ENCODE assay signal across 8 mouse cellular contexts in the genomic region with DNA sequence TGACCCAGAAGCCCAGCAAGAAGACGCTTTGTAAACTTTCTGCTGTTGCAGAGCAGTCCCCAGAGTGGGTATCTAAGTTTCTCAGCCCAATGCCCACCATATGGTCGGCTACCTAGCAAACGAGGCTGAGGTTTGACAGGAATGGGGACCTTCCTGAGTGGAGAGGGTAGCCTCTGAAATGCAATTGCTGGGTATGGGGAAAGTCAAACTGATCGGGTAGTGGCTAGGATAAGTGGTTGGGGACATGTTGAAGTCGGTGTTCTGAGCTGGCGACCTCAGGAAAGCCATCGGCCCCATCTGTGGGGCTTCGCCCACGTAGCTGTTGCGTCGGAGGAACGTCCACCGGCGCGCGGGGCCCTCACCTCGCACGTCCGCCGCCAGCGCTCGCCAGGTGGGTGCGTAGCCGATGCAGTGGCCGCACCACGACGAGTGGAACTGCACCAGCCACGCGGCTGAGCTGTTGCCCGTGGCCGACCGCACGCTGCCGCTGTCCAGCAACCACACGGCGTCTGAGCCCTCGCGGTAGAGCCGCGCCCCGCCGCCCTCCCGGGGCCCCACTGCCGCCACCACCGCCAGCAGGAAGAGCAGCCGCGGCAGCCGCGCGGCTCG. TPM values are rescaled to one million over a fixed set of nuclear protein-coding genes. Genes with fewer than 3 reads are reported as not detected.
DNase-seq lines count a peak whose midpoint lies in the region; ATAC-seq lines count a peak whose summit lies in the region.

No protein-coding gene starts in this region.

- ATAC-seq in heart, embryonic 11.5 days (replicated peaks; ENCODE audit: insufficient number of reproducible peaks, low FRiP score, low TSS enrichment), result 0 out of 2 replicates have a peak, but pooled peaks have one; percentile 27
- ATAC-seq in CD4-positive, CD25-positive, alpha-beta regulatory T cell, adult 4 months, result peak; percentile 47
- no peak; the same call in 1 of the 2 replicates for ATAC-seq in embryonic facial prominence, embryonic 12.5 days (ENCODE audit: insufficient number of reproducible peaks, insufficient read depth, low FRiP score, low TSS enrichment)
- peak; percentile 18 for ATAC-seq in inflammation-experienced regulatory T-cells, adult 6 months
- peak; percentile 79 for ATAC-seq in midbrain, embryonic 13.5 days

- DNase-seq in heart, adult 11 months, result no peak
- no peak for DNase-seq in thymus, postnatal 25 days
- DNase-seq in layer of hippocampus, adult 18-20 months (ENCODE audit: low spot score in 2 of 2), result no peak

- H3K9ac ChIP-seq in heart, embryonic 11.5 days (ENCODE audit: low read depth, low read length), result peak overlapping the region; percentile 92
- peak overlapping the region; percentile 81 for H3K9ac ChIP-seq in embryonic facial prominence, embryonic 12.5 days
- H3K9ac ChIP-seq in midbrain, embryonic 13.5 days (replicated peaks), result peak overlapping the region; percentile 89

- peaks cover 24% of the 10 kb centered on the region for H3K4me1 ChIP-seq in heart, embryonic 11.5 days (ENCODE audit: control insufficient read depth, insufficient read depth, low read length)
- peaks cover 16% of the 10 kb centered on the region for H3K4me1 ChIP-seq in embryonic facial prominence, embryonic 12.5 days
- peaks cover 21% of the 10 kb centered on the region for H3K4me1 ChIP-seq in midbrain, embryonic 13.5 days (replicated peaks)

- WGBS in heart, embryonic 11.5 days (ENCODE audit: insufficient replicate concordance), result under 1% methylated on average over 47 of the region's 51 CpGs
- under 1% methylated on average over 50 of the region's 51 CpGs for WGBS in embryonic facial prominence, embryonic 12.5 days
- WGBS in midbrain, embryonic 13.5 days, result under 1% methylated on average over 46 of the region's 51 CpGs

- H3K4me3 ChIP-seq in heart, embryonic 11.5 days (ENCODE audit: low read depth, low read length), result peak overlapping the region; percentile 94
- peak overlapping the region; percentile 90 for H3K4me3 ChIP-seq in embryonic facial prominence, embryonic 12.5 days
- peak overlapping the region; percentile 92 for H3K4me3 ChIP-seq in midbrain, embryonic 13.5 days (replicated peaks)

- H3K4me2 ChIP-seq in heart, embryonic 11.5 days, result peak overlapping the region; percentile 93
- peak overlapping the region; percentile 89 for H3K4me2 ChIP-seq in embryonic facial prominence, embryonic 12.5 days (replicated peaks)
- peak overlapping the region; percentile 83 for H3K4me2 ChIP-seq in midbrain, embryonic 13.5 days (replicated peaks)

- H3K27ac ChIP-seq in heart, embryonic 11.5 days (ENCODE audit: low read depth, low read length), result peak overlapping the region; percentile 73
- peak overlapping the region; percentile 75; the same call in 1 of the 2 replicates for H3K27ac ChIP-seq in embryonic facial prominence, embryonic 12.5 days
- H3K27ac ChIP-seq in midbrain, embryonic 13.5 days, result peak overlapping the region; percentile 84

- no peaks in the 10 kb centered on the region for H3K36me3 ChIP-seq in heart, embryonic 11.5 days (ENCODE audit: control insufficient read depth, insufficient read depth, low read length)
- no peaks in the 10 kb centered on the region for H3K36me3 ChIP-seq in embryonic facial prominence, embryonic 12.5 days
- H3K36me3 ChIP-seq in midbrain, embryonic 13.5 days, result 0 out of 2 replicates have a peak, but pooled peaks cover 2% of the 10 kb centered on the region

- H3K9me3 ChIP-seq in heart, embryonic 11.5 days (replicated peaks; ENCODE audit: control insufficient read depth, low read length), result no peaks in the 10 kb centered on the region
- no peaks in the 10 kb centered on the region for H3K9me3 ChIP-seq in embryonic facial prominence, embryonic 12.5 days
- H3K9me3 ChIP-seq in midbrain, embryonic 13.5 days, result no peaks in the 10 kb centered on the region

- H3K27me3 ChIP-seq in heart, embryonic 11.5 days (ENCODE audit: control insufficient read depth, insufficient read depth, low read length), result no peaks in the 10 kb centered on the region
- H3K27me3 ChIP-seq in embryonic facial prominence, embryonic 12.5 days, result no peaks in the 10 kb centered on the region
- no peaks in the 10 kb centered on the region for H3K27me3 ChIP-seq in midbrain, embryonic 13.5 days

RNA-seq across cellular contexts. Expression of gene Qsox2, which starts 0.5 kb away (rescaled TPM):
- polyA plus RNA-seq in heart, embryonic 11.5 days (2014; fragmentation: Nextera tagmentation; extraction: Ambion mirVana), result 11.8 and 15.6 TPM in 2 replicates
- polyA plus RNA-seq in CD4-positive, CD25-positive, alpha-beta regulatory T cell, adult 4 months (2017; shearing (Covaris generic)), result 1 to 10 TPM; 2.0 to 2.1 TPM
- 17.9 and 19.5 TPM in 2 replicates for polyA plus RNA-seq in embryonic facial prominence, embryonic 12.5 days (2016; fragmentation: Nextera tagmentation; extraction: Ambion mirVana)
- 1 to 10 TPM; 1.3 to 2.6 (median 1.9) TPM for polyA plus RNA-seq in inflammation-experienced regulatory T-cells, adult 6 months (2017; shearing (Covaris generic))
- polyA plus RNA-seq in midbrain, embryonic 13.5 days (2015; fragmentation: Nextera tagmentation; extraction: Ambion mirVana), result 15.4 and 15.7 TPM in 2 replicates
- 10 to 100 TPM; 24.2 to 25.5 TPM for total RNA-seq in layer of hippocampus, adult 18-20 months (2021)

RNA-seq across cellular contexts. Expression of gene Lhx3, which starts 28.7 kb away (rescaled TPM):
- 0.59 and 0.63 TPM in 2 replicates for polyA plus RNA-seq in heart, embryonic 11.5 days (2014; fragmentation: Nextera tagmentation; extraction: Ambion mirVana)
- not detected for polyA plus RNA-seq in CD4-positive, CD25-positive, alpha-beta regulatory T cell, adult 4 months (2017; shearing (Covaris generic))
- 1.3 and 3.1 TPM in 2 replicates for polyA plus RNA-seq in embryonic facial prominence, embryonic 12.5 days (2016; fragmentation: Nextera tagmentation; extraction: Ambion mirVana)
- not detected for polyA plus RNA-seq in inflammation-experienced regulatory T-cells, adult 6 months (2017; shearing (Covaris generic))
- polyA plus RNA-seq in midbrain, embryonic 13.5 days (2015; fragmentation: Nextera tagmentation; extraction: Ambion mirVana), result 0.17 TPM in 1 of 2 replicates, not detected in the other
- total RNA-seq in layer of hippocampus, adult 18-20 months (2021), result under 1 TPM in 1 of 2 experiments, not detected in 1; 0.15 TPM

RNA-seq across cellular contexts. Expression of gene Ccdc187, which starts 57.6 kb away (rescaled TPM):
- 0.09 TPM in 1 of 2 replicates, not detected in the other for polyA plus RNA-seq in heart, embryonic 11.5 days (2014; fragmentation: Nextera tagmentation; extraction: Ambion mirVana)
- not detected for polyA plus RNA-seq in CD4-positive, CD25-positive, alpha-beta regulatory T cell, adult 4 months (2017; shearing (Covaris generic))
- 0.08 and 0.18 TPM in 2 replicates for polyA plus RNA-seq in embryonic facial prominence, embryonic 12.5 days (2016; fragmentation: Nextera tagmentation; extraction: Ambion mirVana)
- polyA plus RNA-seq in inflammation-experienced regulatory T-cells, adult 6 months (2017; shearing (Covaris generic)), result under 1 TPM in 1 of 3 experiments, not detected in 2; 0.04 TPM
- 0.17 and 0.23 TPM in 2 replicates for polyA plus RNA-seq in midbrain, embryonic 13.5 days (2015; fragmentation: Nextera tagmentation; extraction: Ambion mirVana)
- under 1 TPM; 0.63 to 0.82 TPM for total RNA-seq in layer of hippocampus, adult 18-20 months (2021)
